Mouse (Mus musculus): Measurements from ENCODE around the gene Mier2.

- TF ChIP-seq HCFC1 (IDR thresholded peaks at IDR 0.05; ENCODE audit: borderline replicate concordance, insufficient read depth, low read length) = no peak
- no peak for TF ChIP-seq MAFK (IDR thresholded peaks at IDR 0.05; ENCODE audit: insufficient read depth, low read depth, low read length)
- TF ChIP-seq ZNF384 (IDR thresholded peaks at IDR 0.05; ENCODE audit: low read depth, low read length) = no peak
Measured at GRCm38 (mm10) chr10:79530241-79530640, 24.8 kb downstream of the Mier2 start.

Measured in ES-E14 (cell line).